Mouse (Mus musculus) heart, postnatal 25 days (tissue): ENCODE data around the gene Cd101. TPM values are rescaled to one million over a fixed set of nuclear protein-coding genes. Genes with fewer than 3 reads are reported as not detected.
A peak's percentile ranks its signal among the peaks of the same experiment; 100 is the strongest.

Experiments used
- DNase-seq: peaks from one replicate; pipeline ENCODE4 v3.0.0; 2022; ENCODE audit warnings: low spot score
- intact Hi-C: fragments of 180-260 bp; cut with DNase I; formaldehyde crosslinking; loops from one replicate; pipeline ENCODE4 v1.15.1; 2025
- total RNA-seq, 2 experiments: library from RNA; stranded (reverse); gene quantifications; 2 replicates each; pipeline ENCODE4 v1.2.3; 2021

The Cd101 gene
- total RNA-seq, 2 experiments from 2014 or later, result 0.23 to 0.25 TPM

DNA sequence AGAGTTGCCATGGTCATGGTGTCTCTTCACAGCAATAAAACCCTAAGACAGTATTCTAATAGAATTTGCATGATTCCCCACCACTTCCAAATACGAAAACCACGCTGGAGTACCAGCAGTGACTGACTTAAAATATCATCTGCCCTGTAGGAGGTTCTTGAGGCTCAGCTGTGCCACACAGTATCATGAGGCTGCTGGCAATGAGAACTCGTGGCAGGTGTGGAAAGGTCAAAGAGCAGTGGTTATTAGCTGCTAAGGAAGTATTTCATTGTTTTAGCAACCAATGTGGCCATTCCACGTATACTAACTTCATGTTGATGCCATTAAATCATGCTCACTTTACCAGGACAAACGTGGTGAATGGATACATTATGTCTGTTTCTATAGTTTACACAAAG lies 18.2 kb downstream of the Cd101 start:
- DNase-seq, result no peak
- intact Hi-C loops, result no loop called here

DNA sequence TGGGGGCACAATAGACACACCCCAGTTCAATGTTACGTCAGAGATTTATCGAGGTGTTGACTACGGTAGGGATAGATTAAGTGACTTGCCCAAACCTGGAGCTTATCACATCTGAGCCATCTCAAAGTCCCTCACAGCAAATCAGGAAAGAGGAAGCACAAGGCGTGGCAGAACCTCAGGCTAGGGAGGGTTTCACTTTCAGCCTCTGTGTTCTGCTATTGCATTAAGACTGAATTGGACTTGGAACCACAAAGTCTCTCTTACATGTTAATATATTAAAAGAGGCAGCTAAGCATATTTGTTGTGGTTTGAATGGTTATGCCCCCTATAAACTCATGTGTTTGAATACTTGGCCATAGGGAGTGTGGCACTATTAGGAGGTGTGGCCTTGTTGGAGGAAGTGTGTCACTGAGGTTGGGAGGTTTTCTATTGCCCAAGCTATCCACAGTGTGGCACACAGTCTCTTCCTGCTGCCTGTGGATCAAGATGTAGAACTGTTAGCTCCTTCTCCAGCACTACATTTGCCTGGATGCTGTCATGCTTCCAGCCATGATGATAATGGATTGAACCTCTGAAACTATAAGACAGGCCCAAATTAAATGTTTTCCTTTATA lies 18.7 kb downstream of the Cd101 start:
- DNase-seq, result no peak
- intact Hi-C loops, result no loop called here

- intact Hi-C loops, result no loop called here
- no peak for DNase-seq
Measured at GRCm38 (mm10) chr3:101007112-101007782, 22.1 kb downstream of the Cd101 start.

GRCm38 (mm10) chr3:101005392-101005791 lies 24.0 kb downstream of the Cd101 start:
- intact Hi-C loops, result no loop called here
- DNase-seq, result no peak

DNA sequence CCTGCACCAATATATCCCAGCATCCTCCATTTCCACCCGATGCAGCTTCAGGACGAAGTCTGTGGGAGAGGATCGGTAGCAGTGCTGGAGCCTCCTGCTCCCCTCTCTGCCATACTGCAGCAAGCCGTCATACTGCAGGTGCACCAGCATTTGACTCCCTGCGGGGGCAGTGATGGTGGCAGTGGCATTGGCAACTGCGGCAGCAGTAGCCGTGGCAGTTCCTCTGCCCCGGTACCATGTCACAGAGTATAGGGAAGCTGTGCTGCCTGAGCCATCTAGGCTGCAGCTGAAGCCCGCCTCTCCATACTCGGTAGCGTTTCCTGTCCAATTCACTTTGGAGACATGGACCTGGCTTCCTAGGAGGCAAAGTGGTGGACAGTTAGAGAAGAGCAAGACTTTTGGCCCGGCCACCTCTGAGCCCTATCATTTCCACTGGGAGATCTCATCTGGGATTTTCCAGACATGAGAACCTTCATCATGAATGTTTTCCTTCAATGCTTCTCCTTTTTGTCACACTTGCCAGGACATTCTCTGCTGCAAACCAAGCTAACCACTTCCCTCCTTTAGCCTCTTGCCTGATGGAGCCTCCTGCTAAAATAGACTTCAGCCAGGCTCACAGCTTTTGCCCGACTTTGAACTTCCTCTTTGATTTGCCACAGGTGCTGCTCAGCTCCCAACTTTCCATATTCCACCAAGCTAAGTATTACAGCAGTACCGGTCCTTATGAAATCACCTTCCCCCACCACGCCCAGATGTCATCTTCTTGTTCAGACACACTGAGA lies 25.6 kb downstream of the Cd101 start:
- DNase-seq, result no peak
- intact Hi-C loops, result no loop called here

DNA sequence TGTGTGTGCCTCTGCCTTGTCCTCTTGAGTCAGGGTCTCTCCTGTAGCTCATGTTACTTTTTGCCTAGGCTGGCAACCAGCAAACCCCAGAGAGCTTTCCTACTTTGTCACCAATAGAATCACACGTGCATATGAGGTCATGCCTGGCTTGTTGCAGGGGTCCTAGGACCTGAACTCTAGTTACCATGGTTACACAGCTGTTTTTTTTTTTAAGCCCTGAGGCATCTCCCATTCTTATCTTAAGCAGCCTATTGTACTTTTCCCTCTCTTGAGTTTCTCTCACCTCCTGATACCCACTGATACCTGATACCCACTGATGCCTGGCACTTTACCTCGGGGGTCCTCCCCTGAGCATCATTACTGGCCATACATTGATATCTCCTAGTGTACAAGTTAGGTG lies 29.6 kb downstream of the Cd101 start:
- DNase-seq, result no peak
- intact Hi-C loops, result loop anchor here (2.0 to 5.0 kb wide), 2 partner anchors 25 to 73 kb away; no protein-coding TSS in a partner anchor

DNA sequence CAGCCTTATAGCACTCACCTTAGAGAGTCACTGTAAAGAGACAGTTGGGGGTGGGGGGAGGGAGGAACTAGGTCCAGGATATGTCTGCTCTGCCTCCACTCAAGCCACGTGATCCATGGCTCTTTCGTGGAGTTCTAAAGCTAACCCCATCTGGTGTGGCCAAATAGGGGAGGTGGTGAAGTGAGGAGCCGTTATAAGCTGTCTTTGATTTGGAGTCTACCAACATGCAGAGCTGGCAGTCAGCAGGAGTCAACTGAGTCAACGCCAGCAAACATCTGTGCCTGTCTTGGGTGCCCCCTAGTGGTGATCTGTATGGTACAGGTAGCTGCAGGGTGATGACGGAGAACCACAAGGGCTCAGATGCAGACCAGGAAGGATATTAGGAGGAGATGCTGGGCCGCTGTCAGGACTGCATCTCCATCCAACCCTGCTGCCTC lies 30.4 kb downstream of the Cd101 start:
- intact Hi-C loops, result loop anchor here (2.0 to 5.0 kb wide), 2 partner anchors 24 to 73 kb away; no protein-coding TSS in a partner anchor
- no peak for DNase-seq

DNA sequence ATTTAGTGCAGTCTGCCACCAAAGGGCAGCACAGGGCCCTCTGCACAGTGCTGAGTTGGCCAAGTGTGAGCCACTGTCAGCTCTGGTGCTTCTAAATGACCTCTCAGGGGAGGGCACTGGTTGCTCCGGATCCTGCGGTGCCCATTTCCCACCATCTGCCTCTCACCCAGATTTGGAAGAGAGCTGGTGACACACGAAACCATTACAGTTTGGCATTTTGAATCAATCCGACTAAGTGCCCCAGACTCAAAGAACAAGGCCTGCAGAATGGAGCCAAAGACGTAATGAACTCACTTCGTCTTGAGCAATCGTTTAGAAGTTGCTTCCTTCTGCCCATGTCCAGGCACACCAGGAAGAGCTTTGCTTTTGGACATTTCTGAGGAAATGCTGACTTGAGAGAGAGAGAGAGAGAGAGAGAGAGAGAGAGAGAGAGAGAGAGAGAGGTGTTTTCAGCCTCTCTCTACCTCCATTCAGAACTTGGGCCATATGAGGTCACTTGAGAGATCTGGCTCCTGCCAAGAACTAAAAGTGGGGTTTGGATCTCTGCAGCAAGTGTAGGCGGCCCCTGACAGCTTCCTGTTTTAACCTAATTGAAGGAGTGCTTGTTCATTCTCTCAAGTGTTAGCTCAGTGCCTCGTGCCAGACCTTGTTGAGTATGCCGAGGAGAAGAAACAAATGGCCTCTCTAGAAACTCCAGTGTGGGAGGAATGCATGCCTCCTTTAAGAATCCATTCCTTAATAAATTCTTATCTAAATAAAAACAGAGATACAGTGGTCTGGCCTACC lies 31.4 kb downstream of the Cd101 start:
- intact Hi-C loops, result loop anchor here (2.0 to 5.0 kb wide), 2 partner anchors 23 to 74 kb away; no protein-coding TSS in a partner anchor
- DNase-seq, result peak; percentile 22

GRCm38 (mm10) chr3:100994252-100994651 lies 35.1 kb downstream of the Cd101 start:
- intact Hi-C loops, result loop anchor here (5.0 kb wide), 1 partner anchor 173 kb away; no protein-coding TSS in a partner anchor
- no peak for DNase-seq

DNA sequence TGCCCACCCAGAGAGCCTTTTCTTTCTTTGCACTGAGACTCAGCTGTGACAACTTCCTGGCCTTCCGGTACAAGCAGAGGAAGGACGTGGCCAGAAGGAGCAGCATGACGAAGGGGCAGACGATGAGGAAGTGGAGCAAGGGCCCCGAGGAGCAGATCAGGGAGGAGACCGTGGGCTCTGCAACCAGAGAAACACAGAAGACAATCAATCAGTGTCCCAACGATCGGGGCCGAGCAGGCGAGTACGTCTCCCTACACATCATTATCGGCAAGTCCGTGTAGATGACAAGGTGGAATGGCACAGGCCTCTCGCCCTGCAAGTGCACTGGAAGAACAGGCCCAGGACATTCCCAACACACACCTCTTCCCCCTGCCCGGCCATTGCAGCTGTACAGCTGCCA lies 35.6 kb downstream of the Cd101 start:
- intact Hi-C loops, result loop anchor here (5.0 kb wide), 1 partner anchor 174 kb away; no protein-coding TSS in a partner anchor
- peak; percentile 39 for DNase-seq

- intact Hi-C loops, result loop anchor here (5.0 kb wide), 1 partner anchor 174 kb away; no protein-coding TSS in a partner anchor
- DNase-seq, result peak; percentile 36
Measured at GRCm38 (mm10) chr3:100993158-100993557, 36.2 kb downstream of the Cd101 start.

GRCm38 (mm10) chr3:100990231-100990630 lies 39.1 kb downstream of the Cd101 start:
- DNase-seq, result no peak
- intact Hi-C loops, result loop anchor here (5.0 kb wide), 1 partner anchor 177 kb away; no protein-coding TSS in a partner anchor

DNA sequence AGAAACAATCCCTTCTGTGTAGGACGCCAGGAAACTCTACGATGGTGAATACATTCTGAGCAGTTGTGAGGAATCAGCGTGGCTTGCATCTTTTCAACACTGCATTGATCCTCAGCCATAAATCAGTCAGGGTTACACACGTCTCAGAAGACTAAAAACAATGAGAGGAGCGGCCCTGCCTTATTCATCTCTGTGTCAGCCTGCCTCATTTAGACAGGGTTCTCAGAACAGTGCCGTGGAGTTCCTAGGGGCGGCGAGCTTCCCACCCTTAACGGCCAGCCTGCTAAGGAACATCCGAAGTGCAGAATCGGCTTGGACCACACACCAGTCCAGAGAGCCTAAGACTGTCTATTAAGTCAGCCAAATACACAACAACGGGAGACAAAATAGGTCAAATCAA lies 39.9 kb downstream of the Cd101 start:
- intact Hi-C loops, result no loop called here
- DNase-seq, result no peak

DNA sequence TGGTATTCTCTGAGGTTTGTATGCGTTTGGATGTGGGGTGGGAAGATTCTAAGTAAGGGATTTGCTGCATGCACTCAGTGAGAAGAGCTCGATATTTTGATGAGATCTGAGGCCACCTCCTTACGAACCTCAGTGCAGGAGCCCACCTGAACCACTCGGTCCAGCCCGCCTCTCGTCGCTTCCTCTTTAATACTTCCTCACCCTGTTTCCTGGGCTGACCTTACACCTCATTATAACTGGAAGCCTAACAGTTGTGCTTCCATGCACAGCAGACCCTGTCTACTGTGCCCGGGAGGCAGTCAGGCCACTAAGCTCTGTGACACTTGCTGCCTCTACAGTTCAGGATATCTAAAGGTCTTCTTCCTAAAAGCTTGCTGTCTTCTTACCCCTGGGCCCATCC lies 50.1 kb downstream of the Cd101 start:
- intact Hi-C loops, result no loop called here
- DNase-seq, result no peak

DNA sequence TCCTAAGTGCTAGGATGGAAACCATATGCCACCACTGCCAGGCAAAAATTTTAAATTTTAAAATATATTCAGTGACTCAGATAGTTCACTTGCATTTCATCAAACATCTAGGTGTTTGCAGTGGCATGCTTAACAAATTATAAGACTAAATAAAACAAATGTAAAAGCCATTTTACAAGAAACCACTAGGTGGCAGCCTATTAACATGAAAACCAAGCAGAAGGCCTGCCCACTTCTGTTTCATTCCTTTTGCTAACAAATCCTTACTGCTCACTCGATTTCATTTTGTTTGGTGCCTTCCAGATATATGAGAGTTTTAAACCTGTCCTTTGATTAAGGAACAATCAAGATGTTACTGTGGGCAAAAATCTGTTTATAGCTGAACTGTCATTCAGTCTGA lies 55.5 kb downstream of the Cd101 start:
- intact Hi-C loops, result loop anchor here (1.0 to 5.0 kb wide), 4 partner anchors 25 to 488 kb away; no protein-coding TSS in a partner anchor
- no peak for DNase-seq

DNA sequence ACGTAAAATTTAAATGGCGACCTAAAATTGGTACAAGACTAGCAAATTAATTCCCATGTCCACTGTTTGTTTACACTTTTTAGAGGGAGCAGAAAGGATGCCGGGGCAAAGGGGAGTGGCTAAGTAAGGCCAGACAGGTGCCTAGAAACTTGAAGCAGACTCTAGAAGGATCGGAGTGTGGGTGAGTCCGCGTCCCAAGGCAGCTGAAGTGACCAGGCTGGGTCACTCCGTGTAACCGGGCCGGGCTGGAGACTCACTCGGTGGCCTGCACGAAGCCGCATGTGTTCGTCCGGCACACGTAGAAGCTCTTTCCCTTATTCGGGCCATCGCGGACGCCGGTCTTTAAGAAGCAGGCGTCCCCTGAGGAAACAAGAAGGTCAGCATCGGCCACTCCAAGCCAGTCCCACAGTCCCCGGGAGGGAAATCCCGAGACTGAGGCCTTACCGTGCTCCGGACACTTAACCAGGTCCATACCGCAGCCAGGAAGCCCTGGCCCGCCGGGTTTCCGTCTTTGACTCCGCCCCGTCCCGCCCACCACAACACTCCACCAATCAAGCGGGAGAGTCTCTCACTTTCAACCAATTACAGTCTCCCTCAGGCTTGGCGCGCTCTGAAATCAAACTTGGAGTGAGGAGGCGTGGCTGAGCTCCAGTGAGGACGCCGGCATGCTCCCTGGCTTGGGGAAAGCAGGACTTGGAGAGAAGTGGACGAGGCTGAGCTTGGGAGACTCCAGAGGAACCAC lies 60.0 kb downstream of the Cd101 start, which contains the start of gene Ttf2:
Ttf2 (minus strand) TSS at position 488 of the 742 bp plus-strand sequence.
- intact Hi-C loops, result loop anchor here (10.0 kb wide), 1 partner anchor 845 kb away; no protein-coding TSS in a partner anchor

GRCm38 (mm10) chr3:100963849-100964542 lies 65.4 kb downstream of the Cd101 start:
- intact Hi-C loops, result loop anchor here (10.0 kb wide), 1 partner anchor 851 kb away; no protein-coding TSS in a partner anchor
- DNase-seq, result no peak

More for the DNA sequence above, 60.0 kb downstream of the Cd101 start, which contains the start of gene Ttf2:
- peak; percentile 87 for DNase-seq

DNA sequence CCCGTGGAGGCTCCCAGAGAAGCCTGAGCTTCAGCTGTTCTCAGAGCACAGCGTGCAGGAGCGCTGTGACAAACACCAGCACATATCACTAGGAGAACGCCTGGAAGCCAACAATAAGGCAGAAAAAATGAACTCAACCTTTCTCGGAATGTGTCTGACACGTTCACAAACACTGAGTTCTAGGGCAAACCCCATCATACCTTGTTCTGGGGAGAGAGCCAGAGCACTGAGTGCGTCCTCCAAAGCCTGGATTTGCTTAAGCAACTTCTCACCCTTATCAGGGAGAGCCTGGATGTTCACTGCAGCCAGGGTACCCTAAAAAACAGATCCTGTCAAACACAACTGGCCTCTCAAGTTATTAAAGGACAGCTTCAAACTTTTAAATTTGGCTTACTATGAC lies 67.9 kb downstream of the Cd101 start:
- DNase-seq, result no peak
- intact Hi-C loops, result loop anchor here (10.0 kb wide), 1 partner anchor 853 kb away; no protein-coding TSS in a partner anchor
